Mouse (Mus musculus): ENCODE results near the gene Rtf1. TPM values are rescaled to one million over a fixed set of nuclear protein-coding genes. Genes with fewer than 3 reads are reported as not detected.

Rtf1 gene
- polyA plus RNA-seq, 1 experiment from 2014 or later: 39.2 TPM

DNA sequence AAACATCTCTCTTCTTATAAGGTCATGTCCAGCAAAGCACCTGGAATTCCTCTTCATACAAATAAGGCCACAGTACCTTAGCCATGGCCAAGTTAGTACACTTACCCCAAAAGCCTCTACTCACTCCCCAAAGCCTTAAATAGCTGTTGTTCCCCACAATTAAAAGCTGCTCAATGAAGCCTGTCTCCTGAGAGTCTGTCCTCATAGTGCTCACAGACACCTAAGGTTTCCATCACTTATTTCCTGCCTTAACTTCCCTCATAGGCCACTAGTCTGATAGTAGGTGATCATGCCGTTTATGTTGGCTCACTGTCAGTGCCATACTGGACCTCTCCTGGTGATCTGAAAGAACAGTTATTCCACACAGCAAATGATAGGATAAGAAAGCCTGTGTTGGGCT, 87.4 kb downstream of the Rtf1 start:
- WGBS: 65% methylated on average over 1 of the region's 1 CpGs

DNA sequence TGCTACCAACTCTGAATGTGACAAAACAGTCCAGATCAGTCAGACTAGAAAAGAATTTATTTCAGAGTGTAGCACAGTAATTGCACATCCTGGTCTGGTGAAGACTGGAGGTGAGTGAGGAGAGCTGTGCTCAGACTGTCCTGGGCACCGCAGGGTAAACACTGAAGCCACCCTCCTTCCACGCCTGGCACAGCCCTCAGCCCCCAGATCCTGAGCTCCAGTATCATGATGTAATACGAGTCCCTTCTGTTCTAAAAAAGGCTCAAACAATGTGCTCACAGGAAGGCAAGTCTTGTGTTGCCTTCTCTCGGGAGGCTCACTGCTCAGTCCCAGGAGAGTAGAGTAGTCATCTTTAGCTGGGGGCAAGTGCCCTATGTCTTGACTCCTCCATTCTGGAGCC, 89.1 kb downstream of the Rtf1 start:
- no peak overlapping the region for H3K4me2 ChIP-seq (replicated peaks; ENCODE audit: low read depth, low read length)
- no peaks in the 10 kb centered on the region for H3K9me3 ChIP-seq (ENCODE audit: low read length)
- H3K4me3 ChIP-seq (ENCODE audit: low read depth, low read length): no peak overlapping the region
- no peak for ATAC-seq
- H3K9ac ChIP-seq (replicated peaks; ENCODE audit: low read depth): no peak overlapping the region
- DNase-seq (ENCODE audit: low spot score): no peak
- 67% methylated on average over 4 of the region's 4 CpGs for WGBS
- H3K27me3 ChIP-seq (replicated peaks; ENCODE audit: insufficient read depth, low read length): peaks cover 7% of the 10 kb centered on the region; the same call in 1 of the 2 replicates
- H3K36me3 ChIP-seq (ENCODE audit: insufficient read depth, low read length): no peaks in the 10 kb centered on the region
- 0 out of 2 replicates have a peak, but pooled peaks cover under 1% of the 10 kb centered on the region for H3K4me1 ChIP-seq (ENCODE audit: insufficient read depth, low read depth, low read length)
- no peak overlapping the region for H3K27ac ChIP-seq (ENCODE audit: low read length)
- TF ChIP-seq EP300 (IDR thresholded peaks at IDR 0.05) (no peak), CTCF (IDR thresholded peaks at IDR 0.05) (no peak)

More for the DNA sequence above, 87.4 kb downstream of the Rtf1 start:
- TF ChIP-seq EP300 (IDR thresholded peaks at IDR 0.05) (no peak), CTCF (IDR thresholded peaks at IDR 0.05) (no peak)
- Histone ChIP-seq H3K4me2 (replicated peaks; ENCODE audit: low read depth, low read length) (no peak overlapping the region), H3K36me3 (ENCODE audit: insufficient read depth, low read length) (no peaks in the 10 kb centered on the region), H3K4me3 (ENCODE audit: low read depth, low read length) (no peak overlapping the region), H3K9ac (replicated peaks; ENCODE audit: low read depth) (no peak overlapping the region), H3K4me1 (ENCODE audit: insufficient read depth, low read depth, low read length) (peaks cover 6% of the 10 kb centered on the region; the same call in 1 of the 2 replicates), H3K9me3 (ENCODE audit: low read length) (no peaks in the 10 kb centered on the region), H3K27me3 (replicated peaks; ENCODE audit: insufficient read depth, low read length) (peaks cover 15% of the 10 kb centered on the region), H3K27ac (ENCODE audit: low read length) (no peak overlapping the region)
- DNase-seq (ENCODE audit: low spot score) (no peak), ATAC-seq (no peak)

DNA sequence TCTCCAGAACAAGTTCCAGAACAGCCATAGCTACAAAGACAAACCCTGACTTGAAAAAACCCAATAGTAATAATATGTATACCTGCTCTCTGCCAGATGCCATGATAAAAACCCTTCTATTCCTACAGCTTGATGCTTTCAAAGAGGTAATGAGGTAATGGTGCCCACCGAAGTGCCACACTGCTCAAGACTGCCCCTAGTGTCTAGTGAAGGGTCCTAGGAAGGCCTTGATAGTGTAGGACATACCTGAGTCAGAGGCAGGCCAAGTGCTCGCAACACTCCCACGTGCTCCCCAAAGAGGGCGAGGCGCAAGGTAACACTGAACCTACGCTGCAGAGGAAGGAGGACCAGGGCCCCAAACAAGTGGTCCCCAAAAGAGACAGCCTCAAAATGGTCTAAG, 92.4 kb downstream of the Rtf1 start:
- no peak overlapping the region for H3K4me3 ChIP-seq (ENCODE audit: low read depth, low read length)
- 90% methylated on average over 6 of the region's 6 CpGs for WGBS
- H3K4me2 ChIP-seq (replicated peaks; ENCODE audit: low read depth, low read length): no peak overlapping the region
- H3K9me3 ChIP-seq (ENCODE audit: low read length): no peaks in the 10 kb centered on the region
- H3K9ac ChIP-seq (replicated peaks; ENCODE audit: low read depth): no peak overlapping the region
- DNase-seq (ENCODE audit: low spot score) (no peak), ATAC-seq (no peak)
- H3K4me1 ChIP-seq (ENCODE audit: insufficient read depth, low read depth, low read length): no peaks in the 10 kb centered on the region
- TF ChIP-seq CTCF (IDR thresholded peaks at IDR 0.05) (peak; percentile 51), EP300 (IDR thresholded peaks at IDR 0.05) (no peak)
- H3K36me3 ChIP-seq (ENCODE audit: insufficient read depth, low read length): 0 out of 2 replicates have a peak, but pooled peaks cover 4% of the 10 kb centered on the region
- H3K27me3 ChIP-seq (replicated peaks; ENCODE audit: insufficient read depth, low read length): no peaks in the 10 kb centered on the region
- no peak overlapping the region for H3K27ac ChIP-seq (ENCODE audit: low read length)

Other genes starting within 250 kb of the Rtf1 start
- gene Ino80, start 197.4 kb upstream of the Rtf1 start, polyA plus RNA-seq (2015; fragmentation: Nextera tagmentation; extraction: Ambion mirVana): 3.2 and 3.4 TPM in 2 replicates
- gene Exd1, start 127.4 kb upstream of the Rtf1 start, polyA plus RNA-seq (2015; fragmentation: Nextera tagmentation; extraction: Ambion mirVana): 0.11 and 0.18 TPM in 2 replicates
- 113 and 129 TPM in 2 replicates for gene Chp1, start 127.4 kb upstream of the Rtf1 start, polyA plus RNA-seq (2015; fragmentation: Nextera tagmentation; extraction: Ambion mirVana)
- 3.9 and 5.7 TPM in 2 replicates for gene Nusap1, start 56.8 kb upstream of the Rtf1 start, polyA plus RNA-seq (2015; fragmentation: Nextera tagmentation; extraction: Ambion mirVana)
- gene Oip5, start 56.6 kb upstream of the Rtf1 start, polyA plus RNA-seq (2015; fragmentation: Nextera tagmentation; extraction: Ambion mirVana): 2.8 and 3.0 TPM in 2 replicates
- gene Ndufaf1, start 12.2 kb upstream of the Rtf1 start, polyA plus RNA-seq (2015; fragmentation: Nextera tagmentation; extraction: Ambion mirVana): 22.8 and 23.3 TPM in 2 replicates
- 6.5 and 6.6 TPM in 2 replicates for gene Itpka, start 67.3 kb downstream of the Rtf1 start, polyA plus RNA-seq (2015; fragmentation: Nextera tagmentation; extraction: Ambion mirVana)
- 0.79 and 1.3 TPM in 2 replicates for gene Ltk, start 85.4 kb downstream of the Rtf1 start, polyA plus RNA-seq (2015; fragmentation: Nextera tagmentation; extraction: Ambion mirVana)
- gene Rpap1, start 112.5 kb downstream of the Rtf1 start, polyA plus RNA-seq (2015; fragmentation: Nextera tagmentation; extraction: Ambion mirVana): 10.0 and 11.0 TPM in 2 replicates
- gene Tyro3, start 122.7 kb downstream of the Rtf1 start, polyA plus RNA-seq (2015; fragmentation: Nextera tagmentation; extraction: Ambion mirVana): 7.3 and 7.9 TPM in 2 replicates
- 14.2 and 19.1 TPM in 2 replicates for gene Mga, start 222.2 kb downstream of the Rtf1 start, polyA plus RNA-seq (2015; fragmentation: Nextera tagmentation; extraction: Ambion mirVana)